Mouse (Mus musculus) gastrocnemius, postnatal 14 days (tissue): ENCODE data around the gene Paip2b. TPM values are rescaled to one million over a fixed set of nuclear protein-coding genes. Genes with fewer than 3 reads are reported as not detected.
A peak's percentile ranks its signal among the peaks of the same experiment; 100 is the strongest.
"Not testable (repeated sequence)": the region's sequence is repeated elsewhere in the genome, so short reads cannot be mapped to it uniquely, and the experiment has no call there.

Experiments
- DNase-seq: peaks from one replicate; pipeline ENCODE4 v3.0.0; 2021; ENCODE audit warnings: mixed read lengths
- intact Hi-C: fragments of 180-260 bp; cut with DNase I; formaldehyde crosslinking; loops from one replicate; pipeline ENCODE4 v1.15.1; 2025; ENCODE audit warnings: low total_unique reads
- long read RNA-seq, 2 experiments: library from polyadenylated mRNA; stranded (forward); transcript quantifications; one replicate each; pipeline ENCODE4 v2.0.0; 2021
- total RNA-seq, 2 experiments: library from RNA; stranded (reverse); gene quantifications; 2 replicates each; pipeline ENCODE4 v1.2.3; 2021

The Paip2b gene
- 10 to 100 TPM; 32.4 to 47.7 TPM for total RNA-seq
- long read RNA-seq, experiment 1, partial matches to known transcripts = 0 of 6 reads
- long read RNA-seq, experiment 1, other reads (novel, unspliced or antisense) = 3 of 6 reads
- long read RNA-seq, experiment 2, transcript Paip2b-204 (4 exons, 649 nt) = major isoform, 9 of 16 reads
- long read RNA-seq, experiment 2, partial matches to known transcripts = 1 of 16 reads
- long read RNA-seq, experiment 2, other reads (novel, unspliced or antisense) = 6 of 16 reads

DNA sequence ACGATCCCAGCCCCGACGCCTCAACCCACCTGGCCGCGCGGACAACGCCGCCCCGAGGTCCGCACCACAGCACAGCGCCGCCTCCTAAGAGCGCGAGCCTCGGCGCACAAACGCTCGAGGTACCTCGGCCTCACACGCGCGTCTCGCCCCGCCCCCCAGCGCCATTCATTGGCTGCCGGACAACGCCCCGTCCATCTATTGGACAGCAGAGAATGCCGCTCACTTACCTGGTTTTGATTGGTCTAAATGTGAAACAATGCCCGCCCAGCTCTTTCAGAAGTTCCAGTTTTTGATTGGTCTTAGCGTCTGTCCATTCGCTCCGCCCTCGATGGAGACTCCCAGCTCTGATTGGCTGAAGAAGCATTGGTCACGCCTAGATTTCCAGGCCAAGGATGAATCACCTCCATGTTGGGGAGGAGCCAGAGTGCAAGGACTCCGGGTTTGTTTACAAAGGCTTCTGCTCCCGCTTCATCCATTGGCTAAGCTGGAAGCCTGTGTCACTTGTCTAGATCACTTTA, at the start of gene Paip2b:
Paip2b (minus strand) TSS at position 136 of the 518 bp plus-strand sequence.
- peak; percentile 98 for DNase-seq
- intact Hi-C loops = no loop called here

DNA sequence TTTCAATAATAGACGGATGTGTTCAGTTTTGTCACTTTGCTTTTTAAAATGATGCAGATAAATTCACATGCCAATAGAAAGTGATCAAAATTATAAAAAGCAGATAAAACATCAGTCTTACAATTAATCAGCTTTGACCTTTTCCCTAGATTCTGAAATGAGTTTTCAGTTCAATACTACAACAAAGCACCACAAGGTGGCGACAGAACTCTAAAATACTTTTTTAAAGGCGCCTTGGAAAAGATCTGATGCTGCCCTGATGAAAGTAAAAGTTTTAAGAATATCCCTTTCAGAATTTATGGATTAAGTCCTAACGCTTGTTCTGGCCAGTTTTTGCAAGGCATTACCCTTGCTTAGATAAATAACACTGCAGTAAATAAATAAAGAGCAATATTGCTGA, 48.3 kb upstream of the Paip2b start:
- peak; percentile 32 for DNase-seq
- intact Hi-C loops = loop anchor here (5.0 kb wide), 2 partner anchors 32 to 182 kb away; no protein-coding TSS in a partner anchor

GRCm38 (mm10) chr6:83867598-83868585, 36.4 kb upstream of the Paip2b start:
- peak; percentile 65 for DNase-seq
- intact Hi-C loops = no loop called here

- intact Hi-C loops = no loop called here
These were observed 35.5 kb upstream of the Paip2b start, which contains the start of gene Zfp638 for GRCm38 (mm10) chr6:83866954-83867597. Gene Zfp638 (plus strand): TSS chr6:83867109.

GRCm38 (mm10) chr6:83866423-83866822, 34.9 kb upstream of the Paip2b start:
- intact Hi-C loops = no loop called here
- DNase-seq = no peak

More at GRCm38 (mm10) chr6:83866954-83867597, 35.5 kb upstream of the Paip2b start, which contains the start of gene Zfp638:
- peak; percentile 88 for DNase-seq

DNA sequence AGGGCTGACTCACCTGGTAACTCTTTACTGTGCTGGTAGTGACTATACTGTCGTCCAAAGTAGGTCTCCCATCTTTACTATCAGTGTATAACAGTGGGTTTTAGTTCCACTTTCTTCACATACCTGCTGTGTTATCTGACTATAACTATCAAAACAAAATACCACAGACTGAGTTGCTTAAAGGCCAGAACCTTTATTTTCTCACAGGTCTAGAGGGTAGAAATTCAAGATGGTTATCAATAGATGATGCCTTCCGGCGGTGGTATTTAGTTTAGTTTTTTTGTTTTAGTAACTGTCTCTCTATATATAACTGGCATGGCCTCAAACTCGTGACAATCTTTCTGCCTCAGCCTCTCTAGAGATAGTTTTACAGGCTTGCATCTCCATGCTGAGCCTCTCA, 32.0 kb upstream of the Paip2b start:
- intact Hi-C loops = no loop called here
- DNase-seq = no peak

DNA sequence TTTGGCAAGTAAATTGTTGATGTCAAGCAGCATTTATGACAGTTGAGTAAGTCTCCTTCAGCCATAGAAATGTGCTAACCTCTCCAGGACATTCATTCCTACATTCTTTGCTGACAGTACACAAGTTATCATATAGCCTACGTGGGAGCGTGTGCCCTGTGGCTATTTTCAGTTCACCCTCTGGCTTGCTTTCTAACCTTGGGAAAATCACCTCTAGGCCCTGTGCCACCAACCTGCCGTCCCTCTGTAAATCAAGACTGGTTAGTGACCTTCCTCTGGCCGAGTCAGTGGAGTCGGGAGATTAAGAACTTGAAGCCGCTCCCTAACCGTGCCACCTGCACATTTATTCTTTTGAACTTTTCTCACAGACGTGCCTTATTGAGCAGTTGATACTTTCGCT, 28.5 kb upstream of the Paip2b start:
- intact Hi-C loops = no loop called here
- peak; percentile 52 for DNase-seq

DNA sequence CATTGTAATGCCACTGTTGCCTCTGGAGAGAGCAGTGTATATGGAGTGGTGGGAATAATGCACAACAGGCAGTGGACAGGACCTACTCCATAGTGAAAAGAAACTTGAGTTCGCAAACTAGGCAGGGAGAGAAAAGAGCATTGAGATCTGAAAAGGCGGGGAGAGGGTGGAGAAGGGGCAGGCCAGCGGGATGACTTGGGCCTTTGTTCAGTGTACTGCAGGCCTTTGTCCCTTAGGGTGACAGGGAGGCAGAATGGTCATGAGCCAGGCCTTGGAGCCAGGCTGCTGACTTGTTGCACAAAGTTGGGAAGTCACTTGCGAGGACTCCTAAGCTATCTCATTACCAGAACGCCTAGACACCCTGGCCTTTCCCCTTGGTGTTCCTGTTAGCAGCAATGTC, 25.9 kb upstream of the Paip2b start:
- intact Hi-C loops = no loop called here
- no peak for DNase-seq

DNA sequence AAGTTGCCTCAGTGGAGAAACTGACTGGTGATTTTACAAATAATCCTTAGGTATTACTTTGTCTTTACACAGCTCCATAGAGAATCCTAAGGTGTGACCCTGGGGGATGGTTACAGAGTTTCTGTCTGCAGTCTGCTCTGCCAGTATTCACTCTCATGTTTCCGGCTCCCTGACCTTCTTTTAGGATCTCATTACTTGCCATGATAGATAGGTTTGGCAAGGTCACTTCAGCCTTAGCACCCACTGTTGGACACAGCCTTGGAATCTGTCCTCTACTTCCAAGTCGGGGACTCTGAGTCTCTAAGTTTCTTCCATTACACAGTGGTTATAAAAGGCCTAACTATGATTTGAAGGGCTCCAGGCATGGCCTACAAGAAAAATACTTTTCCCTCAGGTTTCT, 17.9 kb upstream of the Paip2b start:
- no peak for DNase-seq
- intact Hi-C loops = no loop called here

DNA sequence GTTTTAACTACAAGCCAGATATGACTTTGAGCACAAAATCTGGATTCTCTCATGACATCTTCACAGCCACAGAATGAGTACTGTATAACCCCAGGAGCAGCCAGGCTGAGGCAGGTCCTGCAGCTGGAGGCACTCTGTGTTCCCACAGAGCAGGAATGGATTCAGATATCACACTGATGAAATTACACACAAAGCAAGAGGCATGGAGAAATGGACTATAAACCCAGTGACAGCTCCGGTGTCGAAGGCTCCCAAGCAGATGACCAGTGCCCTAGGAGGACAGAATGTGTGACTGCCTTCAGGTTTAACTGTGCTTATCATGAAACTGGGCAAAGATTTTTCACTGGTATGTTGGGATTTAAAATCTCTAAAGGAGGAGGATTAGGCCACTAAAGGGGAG, 14.6 kb upstream of the Paip2b start:
- intact Hi-C loops = no loop called here
- no peak for DNase-seq

DNA sequence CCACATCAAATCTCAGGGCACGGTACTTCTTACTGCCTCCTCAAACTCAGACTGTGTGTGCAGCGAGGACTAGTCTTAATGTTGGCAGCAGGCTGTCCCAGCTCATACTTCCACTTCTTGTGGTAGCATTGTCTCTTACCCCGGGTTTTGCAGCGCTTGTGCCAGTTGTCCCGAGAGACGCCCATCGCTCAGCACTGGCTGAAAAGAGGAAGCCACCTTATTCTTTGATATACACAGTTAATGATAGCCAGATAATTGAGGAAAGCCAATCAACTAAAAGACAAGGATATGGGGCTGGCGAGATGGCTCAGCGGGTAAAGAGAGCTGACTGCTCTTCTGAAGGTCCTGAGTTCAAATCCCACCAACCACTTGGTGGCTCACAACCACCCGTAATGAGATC, 13.4 kb upstream of the Paip2b start:
- DNase-seq = no peak
- intact Hi-C loops = no loop called here

- intact Hi-C loops = no loop called here
- no peak for DNase-seq
These were observed 8.5 kb upstream of the Paip2b start for GRCm38 (mm10) chr6:83840086-83840485.

DNA sequence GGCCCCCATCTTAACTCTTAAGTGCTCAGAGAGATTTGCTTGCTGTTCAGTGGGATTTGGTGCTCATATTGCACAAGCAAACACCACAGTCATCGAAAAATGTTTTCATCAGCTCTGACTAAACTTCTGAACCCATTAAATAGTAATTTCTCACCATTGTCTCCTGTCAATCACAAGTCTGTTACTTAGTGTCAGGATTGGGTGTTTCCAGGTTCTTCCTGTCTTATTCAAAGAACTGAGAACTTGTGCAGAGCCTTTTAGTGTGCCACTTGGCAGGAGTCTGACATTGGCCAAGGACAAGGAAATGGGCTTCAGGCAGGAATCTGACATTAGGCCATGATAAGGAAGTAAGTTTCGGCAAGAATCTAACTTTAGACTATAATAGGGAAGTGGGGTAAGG, 6.5 kb upstream of the Paip2b start:
- intact Hi-C loops = no loop called here
- DNase-seq = no peak

GRCm38 (mm10) chr6:83836826-83837225, 5.3 kb upstream of the Paip2b start:
- intact Hi-C loops = no loop called here
- no peak for DNase-seq

DNA sequence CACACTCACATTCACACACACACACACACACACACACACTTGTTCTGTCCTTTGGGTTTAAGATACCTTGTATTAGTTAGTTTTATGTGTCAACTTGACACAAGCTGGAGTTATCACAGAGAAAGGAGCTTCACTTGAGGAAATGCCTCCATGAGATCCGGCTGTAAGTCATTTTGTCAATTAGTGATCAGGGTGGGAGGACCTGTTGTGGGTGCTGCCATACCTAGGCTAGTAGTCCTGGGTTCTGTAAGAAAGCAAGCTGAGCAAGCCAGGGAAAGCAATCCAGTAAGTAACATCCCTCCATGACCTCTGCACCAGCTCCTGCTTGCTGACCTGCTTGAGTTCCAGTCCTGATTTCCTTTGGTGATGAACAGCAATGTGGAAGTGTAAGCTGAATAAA, 852 bp upstream of the Paip2b start:
- DNase-seq, intact Hi-C loops: not testable (repeated sequence)

GRCm38 (mm10) chr6:83830941-83831605, 468 bp downstream of the Paip2b start:
- intact Hi-C loops = no loop called here
- DNase-seq = no peak

DNA sequence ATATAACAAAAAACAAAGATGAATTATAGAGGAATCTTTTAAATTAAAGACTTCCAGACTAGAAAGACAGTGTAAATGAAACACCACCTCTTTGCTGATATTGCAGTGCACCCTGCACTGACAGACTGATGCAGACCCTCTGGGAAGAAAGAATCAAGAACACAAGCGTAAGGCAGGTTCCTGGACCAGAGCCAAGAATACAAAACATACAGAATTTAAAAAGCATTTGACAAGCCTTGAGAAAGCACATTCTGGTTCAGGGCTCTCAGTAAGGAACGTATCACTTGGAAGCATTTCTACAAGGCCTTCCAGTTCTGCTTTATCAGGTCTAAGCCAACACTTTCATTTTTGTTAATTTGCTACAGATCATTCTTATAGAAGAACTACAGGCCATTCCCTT, 9.7 kb downstream of the Paip2b start:
- intact Hi-C loops = no loop called here
- DNase-seq = no peak

DNA sequence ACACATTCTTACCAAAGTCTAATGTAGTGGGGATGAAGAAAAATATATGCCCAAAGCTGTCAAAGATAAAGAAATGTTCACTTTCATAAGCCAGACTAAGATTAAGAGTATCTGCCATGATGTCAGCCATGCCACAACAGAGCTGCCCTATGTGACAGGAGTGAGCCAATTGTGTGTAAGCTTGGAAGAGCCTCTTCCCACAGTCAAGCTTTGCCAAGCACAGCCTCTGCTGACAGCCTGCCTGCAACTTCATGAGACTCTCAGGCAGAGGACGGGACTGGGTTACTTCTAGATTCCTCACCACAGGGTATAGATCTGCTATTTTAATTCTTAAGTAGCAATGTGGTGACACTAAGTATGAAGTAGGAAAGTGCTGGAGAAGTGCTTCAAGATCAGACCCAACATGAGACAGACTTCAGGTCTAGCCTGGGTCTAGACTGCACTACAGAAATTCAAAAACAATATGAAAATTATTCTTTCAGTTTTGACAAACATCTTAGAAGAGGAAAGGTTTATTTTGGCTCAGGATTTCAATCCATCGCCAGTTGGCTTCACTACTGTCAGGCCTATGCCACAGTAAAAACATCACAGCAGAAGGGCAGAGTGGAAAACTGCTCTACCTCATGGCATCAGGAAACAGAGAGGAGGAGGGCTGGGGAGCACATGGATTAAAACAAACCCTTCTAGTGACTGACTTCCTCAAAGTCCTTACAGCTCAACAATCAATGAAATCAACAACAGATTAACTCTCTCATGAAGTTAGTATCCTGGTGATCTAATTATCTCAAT, 10.6 kb downstream of the Paip2b start:
- intact Hi-C loops = no loop called here
- DNase-seq = no peak

GRCm38 (mm10) chr6:83818996-83819395, 12.5 kb downstream of the Paip2b start:
- intact Hi-C loops = no loop called here
- DNase-seq = no peak
